Mouse (Mus musculus): ENCODE measurements at regions not wholly inside any gene's neighbourhood (a gene's known extent, or its start where the extent isn't known, plus 50 kb on each side); places are given as distances from the start of the nearest gene placed in this dataset.

DNA sequence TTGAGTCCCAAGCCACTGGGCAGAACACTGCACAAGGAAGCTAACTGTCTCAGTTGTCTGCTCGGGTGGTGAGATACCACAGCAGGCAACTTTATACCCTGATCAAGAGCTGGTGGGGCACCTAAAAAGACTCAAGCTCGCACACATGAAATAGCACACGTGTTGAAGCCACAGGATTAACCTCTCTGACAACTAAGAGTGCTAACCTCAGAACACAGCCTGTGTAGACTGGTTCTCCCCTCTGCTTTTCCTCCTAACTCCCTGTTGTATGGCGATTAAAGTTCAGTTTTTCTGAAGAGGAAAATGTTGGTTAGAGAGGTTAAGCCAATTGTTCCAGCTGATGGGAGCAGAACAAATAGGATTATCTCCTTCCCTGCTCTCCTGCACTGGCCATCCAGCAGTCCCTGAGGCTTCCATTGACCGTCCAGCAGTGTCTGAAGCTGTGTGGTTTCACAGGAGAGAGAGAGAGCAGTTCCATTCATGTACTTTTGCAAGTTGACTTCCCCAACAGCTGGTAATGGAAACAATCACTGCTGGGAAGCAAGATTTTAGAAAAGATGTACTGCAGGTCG, 239.6 kb upstream of the Kif2a start:
- DNase-seq (ENCODE audit: low spot score), result peak; percentile 40
- peaks cover 92% of the 10 kb centered on the region for H3K27me3 ChIP-seq (ENCODE audit: low read depth, poor library complexity, severe bottlenecking)
- peaks cover 14% of the 10 kb centered on the region for H3K4me1 ChIP-seq
- no peaks in the 10 kb centered on the region for H3K36me3 ChIP-seq
- 19% methylated on average over 6 of the region's 6 CpGs for WGBS
- H3K9me3 ChIP-seq (replicated peaks), result 0 out of 2 replicates have a peak, but pooled peaks cover 2% of the 10 kb centered on the region
- H3K4me3 ChIP-seq, result no peak overlapping the region
- H3K27ac ChIP-seq (replicated peaks), result no peak overlapping the region

DNA sequence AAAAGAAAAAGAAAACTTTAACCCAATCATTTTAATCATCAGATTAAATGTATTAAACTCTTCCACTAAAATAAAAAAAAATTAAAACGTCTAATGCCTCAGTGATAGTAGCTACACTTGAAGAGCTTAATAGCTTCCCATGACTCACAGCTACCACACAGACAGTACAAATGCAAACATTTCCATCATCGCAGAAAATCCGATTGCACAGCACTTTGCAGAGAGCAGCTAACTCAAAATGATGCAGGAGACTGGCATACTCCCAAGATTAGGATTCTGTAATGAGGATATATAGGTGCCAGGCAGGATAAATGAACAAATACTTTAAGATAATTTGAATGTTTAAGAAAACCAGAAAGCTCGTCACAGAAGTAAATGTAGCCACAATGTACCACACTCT, 238.3 kb upstream of the Kif2a start:
- H3K27ac ChIP-seq (replicated peaks), result no peak overlapping the region
- peaks cover 14% of the 10 kb centered on the region for H3K4me1 ChIP-seq
- no peaks in the 10 kb centered on the region for H3K36me3 ChIP-seq
- no peak overlapping the region for H3K4me3 ChIP-seq
- no peak for DNase-seq (ENCODE audit: low spot score)
- H3K27me3 ChIP-seq (ENCODE audit: low read depth, poor library complexity, severe bottlenecking), result peaks cover 90% of the 10 kb centered on the region
- H3K9me3 ChIP-seq (replicated peaks), result 0 out of 2 replicates have a peak, but pooled peaks cover 2% of the 10 kb centered on the region
- WGBS, result 89% methylated on average over 4 of the region's 4 CpGs

DNA sequence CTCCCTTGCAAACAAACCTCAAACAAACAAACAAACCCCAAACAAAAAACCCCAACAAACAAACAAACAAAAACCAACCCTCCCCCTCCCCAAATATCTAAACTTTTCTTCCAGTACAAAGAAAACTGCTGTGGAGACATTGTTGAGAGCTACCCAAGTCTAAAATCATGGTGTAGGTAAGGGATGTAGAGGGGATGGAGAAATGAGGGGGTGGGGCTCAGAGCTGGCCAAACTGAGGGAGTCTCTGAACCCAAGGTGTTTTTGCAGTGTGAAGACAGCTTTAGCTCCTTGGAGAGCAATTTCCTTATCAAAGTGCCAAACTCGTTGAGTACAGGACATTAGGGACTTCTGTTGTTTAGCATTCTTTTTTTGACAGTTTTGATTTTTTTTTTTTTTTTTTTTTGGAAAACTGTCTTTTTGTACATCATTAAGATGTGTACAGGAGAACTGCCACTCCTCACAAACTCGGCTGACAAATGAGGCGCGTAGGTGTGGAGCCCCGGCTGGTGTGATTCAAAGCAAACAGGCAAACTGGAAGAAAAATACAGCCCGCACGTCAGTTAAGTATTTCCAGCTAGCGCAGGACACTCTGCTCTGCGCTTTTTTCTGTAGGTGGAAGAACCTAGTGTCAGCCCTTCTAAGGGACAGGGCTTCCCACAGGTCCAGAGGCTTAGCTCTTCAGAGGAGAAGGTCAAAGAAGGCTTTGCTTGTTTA, 226.0 kb upstream of the Kif2a start:
- H3K9me3 ChIP-seq (replicated peaks), result no peaks in the 10 kb centered on the region
- H3K4me3 ChIP-seq, result no peak overlapping the region
- peaks cover 27% of the 10 kb centered on the region for H3K27me3 ChIP-seq (ENCODE audit: low read depth, poor library complexity, severe bottlenecking)
- no peak overlapping the region for H3K27ac ChIP-seq (replicated peaks)
- no peak for DNase-seq (ENCODE audit: low spot score)
- H3K36me3 ChIP-seq, result no peaks in the 10 kb centered on the region
- H3K4me1 ChIP-seq, result peaks cover 24% of the 10 kb centered on the region
- 43% methylated on average over 9 of the region's 9 CpGs for WGBS

DNA sequence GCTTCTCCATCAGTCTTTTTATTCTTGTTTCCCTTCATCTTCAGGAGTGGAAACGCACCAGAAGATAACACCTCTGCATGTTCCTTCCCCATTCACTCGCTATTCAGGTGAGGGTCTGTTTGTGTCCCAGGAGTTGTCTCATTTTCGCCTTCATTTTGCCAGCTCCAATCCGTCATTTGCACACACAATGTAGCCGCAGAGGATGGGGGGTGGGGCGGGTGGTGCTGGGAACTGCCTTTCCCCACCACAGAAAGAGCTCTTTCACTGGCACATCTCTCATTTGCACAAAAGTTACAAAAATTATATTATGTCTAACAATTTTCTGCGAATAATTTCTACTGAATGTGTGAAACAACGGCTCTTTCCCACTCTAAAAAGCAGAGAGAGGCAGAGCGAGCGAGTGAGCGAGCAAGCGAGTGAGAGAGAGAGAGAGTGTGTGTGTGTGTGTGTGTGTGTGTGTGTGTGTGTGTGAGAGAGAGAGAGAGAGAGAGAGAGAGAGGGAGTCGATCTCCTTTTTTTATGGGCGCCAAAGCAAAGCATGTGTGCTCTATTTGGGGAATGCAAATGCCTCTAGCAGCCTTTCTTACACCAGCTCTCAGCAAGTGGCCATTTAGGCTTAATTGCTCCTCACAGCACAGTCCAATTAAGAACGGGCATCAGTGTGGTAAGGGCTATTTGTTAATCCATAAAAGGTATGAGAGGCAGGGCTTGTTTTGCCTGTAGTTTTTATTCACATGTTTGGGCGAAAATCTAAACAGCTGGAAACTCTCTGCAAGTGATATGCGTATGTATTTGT, 225.2 kb upstream of the Kif2a start:
- no peaks in the 10 kb centered on the region for H3K9me3 ChIP-seq (replicated peaks)
- peaks cover 27% of the 10 kb centered on the region for H3K27me3 ChIP-seq (ENCODE audit: low read depth, poor library complexity, severe bottlenecking)
- no peak overlapping the region; the same call in 1 of the 2 replicates for H3K27ac ChIP-seq (replicated peaks)
- H3K4me1 ChIP-seq, result peaks cover 24% of the 10 kb centered on the region
- 27% methylated on average over 17 of the region's 17 CpGs for WGBS
- peak overlapping the region; percentile 36 for H3K4me3 ChIP-seq
- DNase-seq (ENCODE audit: low spot score), result no peak
- H3K36me3 ChIP-seq, result no peaks in the 10 kb centered on the region

DNA sequence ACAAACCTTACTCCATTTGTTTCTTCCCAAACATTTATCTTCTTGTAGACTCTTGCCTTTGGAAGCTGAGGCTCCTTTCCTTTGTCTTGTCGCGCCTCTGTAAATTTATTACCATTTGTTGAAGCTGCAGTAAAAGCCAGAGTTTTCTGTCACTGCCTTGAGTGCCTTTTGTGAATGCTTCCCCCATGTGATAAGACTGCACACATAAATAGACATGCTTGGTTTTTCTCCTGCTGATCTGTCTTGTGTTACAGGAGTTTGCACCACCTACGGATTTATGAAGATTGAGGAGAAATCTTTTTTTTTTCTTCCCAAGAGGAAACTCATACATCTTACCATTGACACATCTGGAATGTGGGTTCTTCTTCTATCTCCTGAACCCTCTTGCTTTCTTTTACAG, 222.2 kb upstream of the Kif2a start:
- WGBS, result 90% methylated on average over 3 of the region's 3 CpGs
- peaks cover 15% of the 10 kb centered on the region for H3K4me1 ChIP-seq
- no peaks in the 10 kb centered on the region for H3K36me3 ChIP-seq
- H3K4me3 ChIP-seq, result no peak overlapping the region
- H3K27me3 ChIP-seq (ENCODE audit: low read depth, poor library complexity, severe bottlenecking), result peaks cover 27% of the 10 kb centered on the region
- no peak overlapping the region for H3K27ac ChIP-seq (replicated peaks)
- no peak for DNase-seq (ENCODE audit: low spot score)
- H3K9me3 ChIP-seq (replicated peaks), result no peaks in the 10 kb centered on the region

- Histone ChIP-seq H3K27me3 (ENCODE audit: low read depth, poor library complexity, severe bottlenecking) (no peaks in the 10 kb centered on the region), H3K9me3 (replicated peaks) (no peaks in the 10 kb centered on the region), H3K36me3 (no peaks in the 10 kb centered on the region), H3K4me3 (no peak overlapping the region), H3K27ac (replicated peaks) (no peak overlapping the region), H3K4me1 (no peaks in the 10 kb centered on the region)
- 69% methylated on average over 4 of the region's 4 CpGs for WGBS
- no peak for DNase-seq (ENCODE audit: low spot score)
Observed at GRCm38 (mm10) chr13:107239035-107239387, 217.1 kb upstream of the Kif2a start.

- no peak overlapping the region for H3K27ac ChIP-seq (replicated peaks)
- DNase-seq (ENCODE audit: low spot score), result no peak
- WGBS, result 82% methylated on average over 9 of the region's 9 CpGs
- no peaks in the 10 kb centered on the region for H3K9me3 ChIP-seq (replicated peaks)
- H3K36me3 ChIP-seq, result no peaks in the 10 kb centered on the region
- H3K4me3 ChIP-seq, result no peak overlapping the region
- no peaks in the 10 kb centered on the region for H3K4me1 ChIP-seq
- no peaks in the 10 kb centered on the region for H3K27me3 ChIP-seq (ENCODE audit: low read depth, poor library complexity, severe bottlenecking)
Observed at GRCm38 (mm10) chr13:107238364-107239034, 216.6 kb upstream of the Kif2a start.

GRCm38 (mm10) chr13:107219456-107219855, 197.5 kb upstream of the Kif2a start:
- H3K36me3 ChIP-seq, result no peaks in the 10 kb centered on the region
- DNase-seq (ENCODE audit: low spot score), result no peak
- no peak overlapping the region for H3K27ac ChIP-seq (replicated peaks)
- no peak overlapping the region for H3K4me3 ChIP-seq
- H3K4me1 ChIP-seq, result peaks cover 7% of the 10 kb centered on the region; the same call in 1 of the 2 replicates
- no peaks in the 10 kb centered on the region for H3K27me3 ChIP-seq (ENCODE audit: low read depth, poor library complexity, severe bottlenecking)
- H3K9me3 ChIP-seq (replicated peaks), result no peaks in the 10 kb centered on the region
- 82% methylated on average over 5 of the region's 5 CpGs for WGBS

DNA sequence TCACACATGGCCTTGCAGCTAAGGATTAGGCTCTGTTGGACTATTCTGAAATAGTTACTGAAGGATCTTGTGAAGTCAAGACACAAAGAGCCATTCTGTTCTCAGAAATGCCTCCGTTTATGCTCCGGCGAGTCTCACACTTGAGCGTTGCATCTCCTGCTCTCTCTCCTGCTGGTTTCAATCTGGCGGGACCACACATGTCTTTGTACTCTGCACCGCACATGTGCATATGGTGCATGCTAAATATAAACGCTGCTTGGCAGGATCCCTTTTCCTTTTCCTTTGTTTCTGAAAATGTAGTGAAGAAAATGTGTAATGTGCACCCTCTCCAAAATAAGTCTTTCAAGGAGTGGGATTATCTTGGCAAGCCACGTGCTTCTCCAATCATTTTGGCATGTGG, 196.4 kb upstream of the Kif2a start:
- Histone ChIP-seq H3K4me3 (no peak overlapping the region), H3K4me1 (peaks cover 7% of the 10 kb centered on the region; the same call in 1 of the 2 replicates), H3K36me3 (no peaks in the 10 kb centered on the region), H3K27ac (replicated peaks) (no peak overlapping the region), H3K9me3 (replicated peaks) (no peaks in the 10 kb centered on the region), H3K27me3 (ENCODE audit: low read depth, poor library complexity, severe bottlenecking) (no peaks in the 10 kb centered on the region)
- DNase-seq (ENCODE audit: low spot score), result no peak
- WGBS, result 73% methylated on average over 8 of the region's 8 CpGs

GRCm38 (mm10) chr13:107217825-107218224, 195.9 kb upstream of the Kif2a start:
- DNase-seq (ENCODE audit: low spot score), result no peak
- Histone ChIP-seq H3K27ac (replicated peaks) (no peak overlapping the region), H3K27me3 (ENCODE audit: low read depth, poor library complexity, severe bottlenecking) (no peaks in the 10 kb centered on the region), H3K4me3 (no peak overlapping the region), H3K4me1 (peaks cover 7% of the 10 kb centered on the region; the same call in 1 of the 2 replicates), H3K36me3 (no peaks in the 10 kb centered on the region), H3K9me3 (replicated peaks) (no peaks in the 10 kb centered on the region)
- WGBS, result 77% methylated on average over 6 of the region's 6 CpGs

- peaks cover 25% of the 10 kb centered on the region for H3K4me1 ChIP-seq
- DNase-seq (ENCODE audit: low spot score), result no peak
- H3K27me3 ChIP-seq (ENCODE audit: low read depth, poor library complexity, severe bottlenecking), result 0 out of 2 replicates have a peak, but pooled peaks cover 18% of the 10 kb centered on the region
- H3K4me3 ChIP-seq, result no peak overlapping the region
- no peaks in the 10 kb centered on the region for H3K9me3 ChIP-seq (replicated peaks)
- 40% methylated on average over 2 of the region's 2 CpGs for WGBS
- H3K27ac ChIP-seq (replicated peaks), result no peak overlapping the region
- H3K36me3 ChIP-seq, result no peaks in the 10 kb centered on the region
Observed at GRCm38 (mm10) chr13:107213281-107213680, 191.4 kb upstream of the Kif2a start.

- Histone ChIP-seq H3K36me3 (no peaks in the 10 kb centered on the region), H3K27me3 (ENCODE audit: low read depth, poor library complexity, severe bottlenecking) (0 out of 2 replicates have a peak, but pooled peaks cover 18% of the 10 kb centered on the region), H3K4me3 (no peak overlapping the region), H3K27ac (replicated peaks) (no peak overlapping the region), H3K4me1 (peaks cover 32% of the 10 kb centered on the region), H3K9me3 (replicated peaks) (no peaks in the 10 kb centered on the region)
- no peak for DNase-seq (ENCODE audit: low spot score)
- WGBS, result 88% methylated on average over 6 of the region's 6 CpGs
Observed at GRCm38 (mm10) chr13:107210676-107211075, 188.8 kb upstream of the Kif2a start.
